Mouse (Mus musculus) cerebellum, adult 8-10 months (tissue): ENCODE measurements around the gene Gpr156.

ENCODE experiments used
- DNase-seq: peaks from one replicate; pipeline ENCODE4 v3.0.0; 2022

Gpr156 gene

DNA sequence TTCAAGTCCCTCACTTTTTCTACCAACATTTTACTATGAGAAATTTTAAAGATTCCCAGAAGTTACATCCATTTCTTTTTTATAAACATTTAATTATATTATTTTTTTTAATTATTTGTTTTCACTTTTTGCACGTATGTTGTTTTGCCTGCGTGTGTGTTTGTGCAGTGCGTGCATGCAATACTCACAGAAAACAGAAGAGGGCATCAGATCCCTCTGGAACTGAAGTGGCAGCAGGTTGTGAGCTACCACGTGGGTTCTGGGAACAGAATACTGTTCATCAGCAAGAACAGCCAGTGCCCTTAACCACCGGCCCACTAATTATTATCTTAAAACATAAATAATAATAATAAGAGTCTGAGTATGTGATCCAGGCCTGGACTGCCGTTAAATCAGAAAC is 2.7 kb downstream of the Gpr156 start:
- no peak for DNase-seq

DNA sequence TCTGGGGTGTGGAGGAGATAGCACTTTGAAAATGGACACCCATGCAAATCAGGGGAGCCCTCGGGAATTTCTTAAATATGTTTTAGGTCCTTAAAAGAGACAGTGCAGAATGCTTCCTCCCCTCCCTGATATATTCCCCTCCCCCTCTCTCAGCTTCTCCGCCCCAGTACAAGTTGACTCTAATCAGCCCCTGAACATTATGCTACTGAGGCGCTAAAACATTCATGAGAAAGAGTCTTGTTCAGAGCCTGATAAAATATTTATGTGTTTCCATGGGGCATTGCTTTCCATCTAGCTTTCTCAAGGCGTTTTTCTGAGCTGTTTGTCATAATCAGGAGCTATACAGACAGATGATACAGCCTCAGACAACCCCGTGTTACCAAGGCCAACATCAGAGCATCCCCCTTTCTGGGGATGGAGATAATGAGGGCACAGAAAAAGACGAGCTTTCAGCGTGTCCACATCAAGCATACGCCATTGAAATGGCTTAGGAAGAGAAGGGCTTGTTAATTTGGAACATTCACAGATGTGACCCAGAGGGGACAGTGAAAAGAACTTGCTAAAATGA is 4.6 kb downstream of the Gpr156 start:
- DNase-seq: no peak

DNA sequence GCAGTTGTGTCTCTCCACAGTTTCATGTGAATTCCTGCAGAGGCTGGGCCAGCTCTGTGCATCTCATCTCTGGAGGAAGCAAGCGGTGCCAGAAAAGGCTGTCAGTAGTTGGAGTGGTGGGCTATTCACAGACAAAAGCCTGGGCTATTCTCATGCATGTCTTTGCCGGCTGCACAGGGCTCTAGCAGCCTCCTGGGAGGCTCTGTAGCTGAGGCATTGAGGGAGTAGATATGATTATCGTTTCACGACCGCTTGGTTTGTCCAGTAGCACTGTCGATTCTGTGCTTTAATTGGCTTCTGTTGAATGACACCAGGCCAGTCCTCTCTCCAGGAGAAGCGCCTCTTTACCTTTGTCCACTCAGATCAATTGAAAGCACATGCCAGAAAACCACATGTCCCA is 9.8 kb downstream of the Gpr156 start:
- DNase-seq: no peak

DNA sequence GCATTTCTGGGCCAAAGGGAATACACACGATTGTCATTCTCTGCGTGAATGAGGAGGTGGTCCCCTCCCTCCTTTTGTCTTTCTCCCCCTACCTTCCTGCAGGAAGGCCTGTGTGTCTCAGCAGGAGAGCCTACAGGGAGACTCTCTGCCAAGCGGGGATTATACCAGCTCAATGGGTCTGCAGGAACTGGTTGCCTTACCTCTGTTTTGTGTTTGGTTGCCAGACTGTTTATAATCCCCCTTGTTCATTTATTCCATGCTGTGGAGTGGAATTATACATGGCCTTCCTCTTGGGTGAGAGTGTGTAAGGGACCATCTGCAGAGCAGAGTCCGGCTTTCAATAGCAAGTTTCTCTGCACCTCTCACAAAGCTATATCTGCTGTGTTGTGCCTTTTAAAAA is 10.8 kb downstream of the Gpr156 start:
- no peak for DNase-seq

DNA sequence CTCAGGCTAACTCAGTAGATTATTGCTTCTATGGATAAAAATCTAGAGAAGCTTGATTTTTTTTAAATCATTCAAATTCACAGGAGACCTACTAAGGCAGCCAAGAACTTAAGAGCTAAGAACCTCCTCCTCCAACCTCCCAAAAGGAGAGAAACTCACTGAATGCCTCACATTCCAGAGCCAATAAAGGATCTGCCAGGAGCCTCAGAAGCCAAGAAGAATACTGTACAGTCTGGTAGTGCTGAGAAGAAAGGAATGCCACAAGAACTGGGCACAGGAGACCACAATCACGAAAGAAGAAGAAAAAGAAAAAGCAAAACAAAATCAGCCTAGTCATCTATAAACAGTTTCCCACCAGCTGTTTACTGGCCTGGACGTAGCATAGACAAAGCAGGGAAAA is 12.7 kb downstream of the Gpr156 start:
- DNase-seq: no peak

DNA sequence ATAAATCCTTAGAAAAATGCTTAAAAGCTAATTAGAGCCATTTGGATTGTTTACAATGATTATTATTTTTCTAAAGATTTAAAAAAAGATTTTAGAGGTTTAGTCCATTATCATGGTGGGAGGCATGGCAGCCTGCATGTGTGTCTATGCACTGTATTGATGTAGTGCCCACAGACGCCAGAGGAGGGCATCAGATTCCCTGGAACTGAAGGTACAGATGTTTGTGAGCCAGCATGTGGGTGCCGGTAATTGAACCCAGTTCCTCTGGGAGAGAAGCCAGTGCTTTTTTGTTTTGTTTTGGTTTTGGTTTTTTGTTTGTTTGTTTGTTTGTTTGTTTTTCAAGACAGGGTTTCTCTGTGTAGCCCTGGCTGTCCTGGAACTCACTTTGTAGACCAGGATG is 13.3 kb downstream of the Gpr156 start:
- DNase-seq: no peak

DNA sequence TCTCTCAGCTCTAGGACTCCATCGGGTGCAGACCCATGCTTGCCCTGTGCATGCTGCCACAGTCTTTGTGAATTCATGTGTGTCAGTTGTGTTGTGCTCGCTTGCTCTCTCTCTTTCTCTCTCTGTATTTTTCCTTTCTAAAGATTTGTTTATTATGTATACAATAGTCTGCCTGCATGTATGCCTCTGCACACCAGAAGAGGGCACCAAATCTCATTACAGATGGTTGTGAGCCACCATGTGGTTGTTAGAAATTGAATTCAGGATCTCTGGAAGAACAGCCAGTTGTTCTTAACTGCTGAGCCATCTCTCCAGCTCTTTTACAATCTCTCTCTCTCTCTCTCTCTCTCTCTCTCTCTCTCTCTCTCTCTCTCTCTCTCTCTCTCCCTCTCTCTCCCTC is 18.6 kb downstream of the Gpr156 start:
- DNase-seq: no peak

DNA sequence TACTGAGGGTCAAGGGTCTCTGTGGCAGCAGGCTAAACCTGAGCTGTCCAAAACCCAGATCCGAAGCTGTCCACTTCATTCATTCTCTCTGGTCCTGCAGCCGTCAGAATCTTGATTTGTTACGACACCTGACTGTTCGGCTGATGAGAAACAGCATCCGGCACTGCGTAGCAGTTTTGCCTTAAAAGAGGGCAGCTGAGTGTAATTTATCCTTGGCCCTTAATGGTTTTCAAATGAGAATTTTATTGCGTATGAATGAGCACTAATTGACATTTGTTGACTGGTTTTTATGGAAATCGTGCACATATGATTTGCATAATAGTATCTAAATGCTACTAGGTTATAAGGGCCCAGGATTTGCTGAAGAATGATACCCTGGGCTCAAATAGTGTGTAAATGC is 21.0 kb downstream of the Gpr156 start:
- DNase-seq: no peak

DNA sequence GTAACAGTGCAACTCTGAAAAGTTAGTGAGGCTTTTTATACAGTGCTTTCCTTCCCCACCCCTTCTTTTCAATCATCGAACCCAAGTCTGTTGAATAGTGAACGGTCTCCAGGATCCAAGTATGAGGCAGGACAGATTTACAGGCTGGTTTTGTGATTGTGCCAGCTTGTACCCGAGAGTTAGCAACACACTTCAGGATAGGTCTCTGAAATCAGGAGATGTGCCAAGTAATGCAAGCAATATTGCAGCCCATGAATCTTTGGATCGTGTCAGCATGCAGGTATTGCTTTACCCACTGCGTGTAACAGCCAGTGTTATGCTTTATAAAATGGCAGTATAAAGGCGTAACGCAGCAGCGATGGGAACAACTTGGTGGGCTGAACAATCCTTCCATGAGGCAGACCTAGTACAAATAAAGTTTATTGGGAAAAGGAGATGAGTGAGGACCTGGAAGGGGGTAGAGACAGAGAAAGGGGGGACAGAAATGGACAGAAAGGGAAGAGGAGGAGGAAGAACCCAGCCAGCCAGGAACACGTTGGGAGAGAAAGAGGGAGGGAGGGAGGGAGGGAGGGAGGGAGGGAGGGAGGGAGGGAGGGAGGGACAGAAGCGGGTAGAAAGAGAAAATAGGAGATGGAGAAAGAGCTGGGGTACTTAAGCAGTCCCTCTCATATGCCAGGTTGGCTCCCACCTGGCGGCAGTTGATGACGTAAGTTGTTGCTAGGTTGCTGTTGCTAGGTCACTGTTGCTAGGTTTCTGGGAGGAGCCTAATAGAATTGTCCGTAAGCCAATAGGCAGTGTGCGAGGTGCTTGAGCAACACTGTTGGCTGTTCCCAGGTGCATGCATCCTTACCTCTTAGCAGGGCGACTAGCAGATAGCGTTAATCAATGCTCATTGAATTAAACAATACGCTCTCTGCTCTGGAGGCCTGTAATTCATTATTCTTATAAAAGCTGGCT is 22.1 kb downstream of the Gpr156 start:
- peak; percentile 43 for DNase-seq

DNA sequence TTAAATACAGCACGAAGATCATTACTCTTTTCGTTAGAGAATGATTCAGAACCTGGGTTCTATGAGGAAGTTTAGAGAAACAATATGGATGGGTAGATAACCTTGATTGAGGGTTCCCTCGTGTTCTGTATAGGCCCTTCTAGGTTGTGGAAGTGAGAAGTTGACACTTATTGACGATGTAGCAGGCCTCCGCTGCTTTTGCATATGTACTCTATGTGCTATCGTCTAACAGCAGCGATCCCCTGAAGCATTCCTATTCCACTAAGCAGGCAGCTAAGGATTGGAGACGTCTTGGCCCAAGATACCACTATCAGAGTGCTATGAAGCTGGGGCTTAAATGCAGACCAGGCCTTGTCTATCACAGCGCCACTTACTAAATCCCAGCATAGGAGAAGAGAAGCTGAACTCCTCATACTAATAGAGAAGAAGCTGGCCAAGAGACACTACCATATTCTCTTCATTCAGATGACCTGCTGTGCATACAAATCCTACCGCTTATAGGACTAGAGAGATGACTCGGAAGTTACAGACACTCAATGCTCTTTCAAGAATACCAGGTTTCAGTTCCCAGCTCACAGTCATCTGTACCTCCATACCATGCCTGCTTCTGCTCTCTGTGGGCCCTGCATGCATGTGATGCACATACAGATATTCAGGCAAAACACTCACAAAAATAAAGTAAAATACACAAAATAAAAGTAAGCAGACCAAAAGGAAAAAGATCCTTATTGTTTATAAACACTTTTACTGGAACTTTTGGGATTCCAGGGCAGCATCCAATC is 23.0 kb downstream of the Gpr156 start:
- no peak for DNase-seq

DNA sequence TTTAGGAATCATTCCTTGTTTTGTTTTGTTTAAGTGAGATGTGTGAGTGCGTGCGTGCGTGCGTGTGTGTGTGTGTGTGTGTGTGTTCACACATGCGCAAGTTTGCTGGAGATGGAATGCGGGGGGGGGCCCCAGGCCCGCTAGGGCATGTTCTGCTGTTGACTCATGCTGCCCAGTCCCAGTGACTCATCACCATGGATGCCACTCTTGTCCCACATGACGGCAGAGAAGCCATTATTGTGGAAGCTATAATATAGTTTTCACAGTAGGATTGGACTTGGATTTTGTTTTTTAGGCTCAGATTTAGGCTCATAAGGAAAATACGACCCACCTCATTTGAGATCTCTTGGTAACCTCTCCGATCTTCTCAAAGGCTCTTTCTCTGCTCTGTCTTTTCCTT is 24.0 kb downstream of the Gpr156 start:
- no peak for DNase-seq

DNA sequence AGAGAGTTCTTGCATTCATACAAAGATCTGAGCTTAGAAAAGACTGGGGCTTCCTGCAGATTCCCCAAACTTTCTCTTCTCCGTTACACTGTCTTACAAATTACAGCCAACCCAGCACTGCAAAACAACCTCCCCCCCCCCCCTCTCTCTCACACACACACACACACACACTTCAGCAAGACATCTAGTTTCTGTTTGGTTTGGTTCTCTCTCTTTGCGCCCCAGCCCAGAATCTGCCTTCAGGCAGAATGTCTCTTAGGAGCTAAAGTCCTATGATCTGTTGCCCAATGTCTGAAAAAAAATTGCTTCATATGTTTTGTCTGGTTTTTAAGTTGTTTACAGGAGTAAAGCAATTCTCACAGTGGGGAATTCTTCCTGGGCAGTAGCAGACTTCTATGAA is 27.4 kb downstream of the Gpr156 start:
- no peak for DNase-seq

DNA sequence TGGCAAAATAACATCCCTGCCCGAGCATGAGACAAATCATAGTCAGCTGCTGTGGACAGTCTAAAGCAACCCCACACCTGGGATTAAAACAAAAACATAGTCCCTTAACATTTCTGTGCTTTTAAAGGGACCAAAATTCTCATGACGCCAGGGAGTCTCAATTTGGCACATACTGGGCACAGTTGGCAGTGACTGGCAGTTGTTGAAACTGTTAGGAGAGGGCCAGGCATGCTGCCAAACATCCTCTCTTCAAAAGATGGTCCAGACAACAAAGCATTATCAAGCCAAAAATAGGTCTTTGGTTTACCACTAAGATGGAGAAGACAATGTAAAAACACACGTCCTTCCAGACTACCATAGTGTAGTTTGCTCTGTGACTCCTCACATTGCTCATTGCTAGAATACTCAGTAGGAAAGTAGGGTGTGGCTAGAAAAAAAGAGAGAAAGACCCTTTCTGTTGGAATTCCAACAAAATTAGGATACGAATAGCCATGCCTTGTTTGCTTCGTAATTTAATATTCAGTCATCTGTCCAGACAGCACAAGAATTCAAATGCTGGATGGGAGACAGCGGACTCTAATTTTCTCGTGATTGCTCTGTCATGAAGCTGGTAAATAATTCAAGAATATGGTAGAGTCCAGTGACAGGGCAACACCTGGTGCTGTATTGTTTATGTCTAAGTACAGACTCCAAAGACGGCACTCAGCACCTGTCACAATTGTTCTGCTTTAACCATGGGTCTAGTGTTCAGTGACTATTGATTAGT is 28.9 kb downstream of the Gpr156 start:
- DNase-seq: no peak

DNA sequence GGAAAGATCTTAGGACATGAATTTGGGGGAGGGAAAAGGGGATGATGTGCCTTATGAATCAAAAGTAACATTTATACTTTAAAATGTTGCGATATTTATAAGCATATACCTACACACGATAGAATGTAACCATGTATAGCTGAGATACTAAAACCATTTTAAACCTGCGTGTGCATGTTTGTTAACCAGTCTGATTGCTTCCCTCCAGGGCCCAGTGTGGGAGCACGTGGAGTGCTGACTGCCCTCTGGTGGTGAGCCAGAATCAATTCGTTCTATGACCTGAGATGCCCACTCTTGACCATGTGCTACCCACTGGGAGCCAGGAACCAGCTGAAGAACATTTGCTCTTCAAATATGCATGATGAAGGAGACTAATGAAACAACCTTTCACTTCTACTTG is 30.9 kb downstream of the Gpr156 start:
- peak; percentile 32 for DNase-seq

DNA sequence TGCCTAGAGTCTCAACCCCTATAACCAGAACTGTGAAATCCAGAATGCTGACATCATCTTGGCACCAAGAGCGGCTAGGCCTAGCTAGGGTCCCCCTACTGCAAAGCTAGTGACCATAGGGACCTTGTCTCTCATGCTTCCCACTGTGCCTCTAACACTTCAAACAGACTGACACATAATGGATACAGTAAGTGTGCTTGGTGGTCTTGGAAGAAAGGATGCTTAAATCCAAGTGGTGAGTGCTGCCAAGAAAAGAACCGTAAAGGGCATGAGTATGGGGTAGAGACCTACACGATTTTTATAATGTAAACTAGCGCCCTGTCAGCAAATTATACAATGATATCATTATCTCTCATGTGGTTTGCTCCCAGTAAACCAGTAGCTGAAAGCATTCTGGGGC is 32.1 kb downstream of the Gpr156 start:
- DNase-seq: no peak

DNA sequence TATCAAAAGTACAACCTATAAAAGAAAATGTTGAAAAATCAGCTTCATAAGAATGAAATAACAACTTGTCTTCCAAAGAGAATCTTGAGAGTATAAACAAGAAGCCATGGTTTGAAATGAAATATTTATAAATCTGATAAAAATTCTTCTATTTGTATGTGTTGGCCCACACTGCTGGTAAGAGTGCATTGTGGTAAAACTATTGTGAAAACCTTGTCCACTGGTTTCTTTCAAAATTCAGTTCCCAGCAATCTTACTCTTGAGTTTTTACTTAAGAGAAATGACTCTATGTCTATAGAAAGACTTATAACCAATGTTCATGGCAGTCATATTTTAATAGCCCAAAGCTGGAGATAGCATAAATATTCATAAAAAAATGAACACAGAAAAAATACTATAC is 34.9 kb downstream of the Gpr156 start:
- no peak for DNase-seq

DNA sequence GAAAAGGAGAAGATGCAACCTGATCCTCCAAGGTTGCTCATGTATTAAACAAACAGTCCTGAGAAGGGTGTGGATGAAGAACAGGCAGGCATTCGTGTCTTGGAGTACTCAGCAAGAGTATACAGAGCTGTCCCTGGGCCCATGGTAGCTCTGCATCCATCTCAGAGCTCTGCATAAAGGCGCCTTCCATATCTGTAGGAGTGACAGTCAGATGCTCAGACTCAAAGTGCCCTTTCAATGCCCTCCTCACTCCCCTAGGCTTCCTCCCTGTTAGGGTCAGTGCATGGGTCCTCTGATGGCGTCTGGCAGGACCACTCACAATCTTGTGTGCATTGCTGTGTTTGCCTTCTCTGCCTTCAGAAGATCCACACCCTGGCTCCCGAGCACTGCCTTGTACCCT is 36.9 kb downstream of the Gpr156 start:
- no peak for DNase-seq

DNA sequence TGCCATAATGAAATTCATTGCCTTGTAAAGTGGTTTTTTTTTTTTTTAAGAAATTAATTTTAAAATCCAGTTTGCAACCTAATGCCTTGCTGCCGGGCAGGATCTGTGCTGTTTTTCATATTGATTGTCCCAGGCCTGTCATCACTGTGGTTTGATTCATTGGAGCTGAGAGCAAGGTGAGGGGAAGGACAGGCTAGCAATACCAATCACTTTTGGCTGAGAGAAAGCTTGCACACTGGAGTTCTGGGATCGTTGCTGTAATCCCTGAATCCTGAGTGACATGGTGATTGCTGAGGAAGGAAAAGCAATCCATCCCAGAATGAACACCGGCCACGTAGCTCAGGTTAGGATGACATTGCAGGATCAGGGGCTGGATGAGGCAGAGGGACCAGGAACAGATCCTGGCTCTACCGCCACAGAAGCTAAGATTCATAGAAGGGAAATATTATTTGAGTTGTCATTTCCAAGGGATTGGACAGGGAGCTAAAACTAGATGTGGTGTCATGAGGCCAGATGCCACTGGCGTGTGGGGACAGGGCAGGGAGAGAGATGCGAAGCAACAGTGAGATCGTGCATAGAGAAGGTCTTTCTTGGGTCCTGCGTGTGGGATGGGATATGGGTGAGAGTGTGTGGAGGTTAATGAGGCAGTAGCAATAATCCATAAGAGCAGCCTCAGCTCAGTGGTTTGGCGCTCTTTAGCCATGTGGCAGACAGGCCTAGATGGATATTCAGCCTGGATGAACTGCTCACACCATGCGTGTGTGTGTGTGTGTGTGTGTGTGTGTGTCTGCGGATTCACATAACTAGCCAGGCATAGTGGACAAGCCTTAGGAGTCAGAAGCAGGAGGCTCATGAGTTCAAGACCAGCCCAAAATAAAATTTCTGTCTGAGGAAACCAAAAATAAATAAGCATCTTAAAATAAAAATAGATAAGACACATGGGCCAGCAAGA is 38.0 kb downstream of the Gpr156 start:
- no peak for DNase-seq

DNA sequence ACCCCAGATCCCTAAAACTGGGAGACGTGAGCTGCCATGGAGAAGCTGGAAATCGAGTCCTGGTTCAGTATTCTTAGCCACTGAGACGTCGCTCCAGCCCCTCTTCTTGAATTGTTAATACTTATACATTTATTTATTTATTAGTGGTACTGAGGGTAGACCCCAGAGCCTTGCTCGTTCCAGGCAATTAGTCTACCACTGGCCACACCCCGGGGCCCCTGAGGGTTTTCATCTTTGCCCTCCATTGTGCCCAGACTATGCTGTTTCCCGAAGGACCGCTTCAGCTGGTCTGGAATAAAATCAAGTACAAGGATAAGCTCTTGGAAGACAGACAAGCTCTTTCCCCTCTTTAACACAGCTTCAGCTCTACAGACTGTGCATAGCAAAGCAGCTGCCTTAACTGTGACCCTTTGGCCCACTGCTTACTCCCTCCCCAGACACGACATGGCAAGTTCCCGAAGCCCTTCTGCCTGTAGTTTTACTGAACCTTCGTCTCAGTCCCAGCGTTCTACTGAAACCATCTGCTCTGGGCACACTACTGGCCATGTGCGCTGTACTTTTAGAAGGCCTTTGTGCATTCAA is 39.1 kb downstream of the Gpr156 start:
- DNase-seq: no peak

DNA sequence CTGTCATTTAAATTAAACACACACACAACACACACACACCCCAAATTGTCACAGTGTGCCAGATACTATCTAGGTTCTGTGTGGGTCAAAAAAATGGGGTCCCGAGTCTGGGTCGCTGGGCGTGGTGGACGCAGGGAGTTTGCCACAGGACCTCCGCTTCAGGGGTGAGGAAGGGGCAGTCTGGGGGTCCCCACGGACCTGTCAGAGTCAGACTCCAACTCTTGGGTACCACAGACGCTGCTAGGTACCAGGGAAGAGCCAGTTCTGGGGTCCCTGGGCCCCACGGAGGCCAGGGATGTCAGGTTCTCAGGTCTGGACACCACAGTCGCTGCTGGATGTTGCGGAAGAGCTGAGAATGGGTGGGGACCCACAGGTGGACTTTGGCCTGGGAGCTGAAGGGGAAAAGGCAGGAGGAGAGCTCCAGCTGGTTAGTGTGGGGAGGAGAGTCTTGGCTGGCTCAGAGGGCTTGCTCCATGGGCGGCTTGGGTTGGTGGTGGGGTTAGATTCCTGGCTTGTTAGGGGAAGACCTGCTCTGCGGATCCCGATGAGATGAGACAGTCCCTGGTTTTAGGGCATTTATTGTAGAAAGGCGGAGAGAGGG is 39.9 kb downstream of the Gpr156 start:
- no peak for DNase-seq

DNA sequence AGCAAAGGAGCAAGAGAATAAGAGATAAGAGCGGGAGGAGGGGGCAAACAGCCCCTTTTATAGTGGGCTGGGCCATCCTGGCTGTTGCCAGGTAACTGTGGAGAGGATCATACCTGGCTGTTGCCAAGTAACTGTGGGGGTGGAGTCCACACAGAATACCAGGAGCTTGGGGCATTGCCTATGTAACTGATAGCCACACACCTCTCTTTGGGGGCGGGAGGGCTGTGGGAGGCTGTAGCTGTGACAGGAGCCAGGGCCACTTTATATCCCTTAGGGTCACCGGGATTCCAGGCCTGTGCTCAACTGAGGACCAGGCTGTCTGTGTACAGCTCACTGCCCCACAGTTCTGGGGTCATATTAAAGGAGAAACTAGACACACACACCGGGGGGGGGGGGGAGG is 40.5 kb downstream of the Gpr156 start:
- no peak for DNase-seq
